Mouse (Mus musculus) midbrain, embryonic 12.5 days (tissue): ENCODE measurements around the gene Stk11. TPM values are rescaled to one million over a fixed set of nuclear protein-coding genes. Genes with fewer than 3 reads are reported as not detected.

ENCODE experiments used
- ATAC-seq: fragments of 200-750 bp; cut with Nextera tagmentation; 2 replicates; pipeline ENCODE4 v1.8.0; 2017; ENCODE audit warnings: low read depth, moderate TSS enrichment, moderate library complexity; ENCODE audit not compliant: low FRiP score
- H3K27ac ChIP-seq: fragments of 300-500 bp; sonication (generic); replicated peaks from 2 replicates; pipeline ENCODE4 v1.5.1; 2016; ENCODE audit warnings: mild to moderate bottlenecking
- H3K27me3 ChIP-seq: fragments of 300-500 bp; sonication (generic); 2 replicates; pipeline ENCODE4 v1.6.1; 2016; ENCODE audit warnings: mild to moderate bottlenecking
- H3K36me3 ChIP-seq: fragments of 300-500 bp; sonication (generic); 2 replicates; pipeline ENCODE4 v1.6.1; 2016
- H3K4me1 ChIP-seq: fragments of 300-500 bp; sonication (generic); 2 replicates; pipeline ENCODE4 v1.6.1; 2016
- H3K4me2 ChIP-seq: fragments of 300-500 bp; sonication (generic); replicated peaks from 2 replicates; pipeline ENCODE4 v1.6.1; 2016; ENCODE audit warnings: mild to moderate bottlenecking, moderate library complexity
- H3K4me3 ChIP-seq: fragments of 300-500 bp; sonication (generic); 2 replicates; pipeline ENCODE4 v1.5.1; 2016; ENCODE audit warnings: mild to moderate bottlenecking
- H3K9ac ChIP-seq: fragments of 300-500 bp; sonication (generic); replicated peaks from 2 replicates; pipeline ENCODE4 v1.6.1; 2016; ENCODE audit warnings: mild to moderate bottlenecking, moderate library complexity
- H3K9me3 ChIP-seq: fragments of 300-500 bp; sonication (generic); 2 replicates; pipeline ENCODE4 v1.6.1; 2016; ENCODE audit warnings: mild to moderate bottlenecking
- WGBS: fragments of 180-500 bp; shearing (Covaris S2); methylation state at CpG from one replicate; pipeline ENCODE4 v1.1.7; 2016; 5-methylcytosine and 5-hydroxymethylcytosine counted together
- polyA plus RNA-seq: library from polyadenylated mRNA; unstranded; fragments of >200 nt; fragmentation: Nextera tagmentation; extraction: Ambion mirVana; gene quantifications from 2 replicates; pipeline ENCODE4 v1.2.1, GENCODE M21; 2016

Gene Stk11
- polyA plus RNA-seq, 1 experiment from 2014 or later = 20.3 TPM

GRCm38 (mm10) chr10:80080396-80081070, 35.1 kb upstream of the Stk11 start:
- WGBS = 86% methylated on average over 16 of the region's 16 CpGs
- Histone ChIP-seq H3K27ac (no peak overlapping the region), H3K36me3 (peaks cover 65% of the 10 kb centered on the region), H3K4me1 (peaks cover under 1% of the 10 kb centered on the region), H3K27me3 (no peaks in the 10 kb centered on the region), H3K9ac (no peak overlapping the region), H3K9me3 (no peaks in the 10 kb centered on the region), H3K4me2 (no peak overlapping the region), H3K4me3 (no peak overlapping the region)
- no peak for ATAC-seq

GRCm38 (mm10) chr10:80081075-80081474, 34.5 kb upstream of the Stk11 start:
- no peaks in the 10 kb centered on the region for H3K9me3 ChIP-seq
- no peak overlapping the region for H3K4me3 ChIP-seq
- H3K4me1 ChIP-seq = no peaks in the 10 kb centered on the region
- no peak overlapping the region for H3K9ac ChIP-seq
- ATAC-seq = no peak
- H3K27ac ChIP-seq = no peak overlapping the region
- 85% methylated on average over 3 of the region's 3 CpGs for WGBS
- peaks cover 65% of the 10 kb centered on the region for H3K36me3 ChIP-seq
- no peak overlapping the region for H3K4me2 ChIP-seq
- no peaks in the 10 kb centered on the region for H3K27me3 ChIP-seq

GRCm38 (mm10) chr10:80084817-80085487, 30.7 kb upstream of the Stk11 start:
- no peak for ATAC-seq
- no peak overlapping the region; the same call in 1 of the 2 replicates for H3K9ac ChIP-seq
- H3K9me3 ChIP-seq = no peaks in the 10 kb centered on the region
- WGBS = 91% methylated on average over 9 of the region's 9 CpGs
- H3K36me3 ChIP-seq = peaks cover 52% of the 10 kb centered on the region
- H3K27ac ChIP-seq = no peak overlapping the region
- no peaks in the 10 kb centered on the region for H3K27me3 ChIP-seq
- H3K4me2 ChIP-seq = no peak overlapping the region
- no peak overlapping the region for H3K4me3 ChIP-seq
- H3K4me1 ChIP-seq = no peaks in the 10 kb centered on the region

- Histone ChIP-seq H3K9me3 (no peaks in the 10 kb centered on the region), H3K9ac (no peak overlapping the region; the same call in 1 of the 2 replicates), H3K4me3 (no peak overlapping the region), H3K4me2 (no peak overlapping the region), H3K27ac (no peak overlapping the region), H3K36me3 (peaks cover 33% of the 10 kb centered on the region), H3K27me3 (no peaks in the 10 kb centered on the region), H3K4me1 (no peaks in the 10 kb centered on the region)
- ATAC-seq = no peak
- 82% methylated on average over 3 of the region's 3 CpGs for WGBS
These were observed 28.8 kb upstream of the Stk11 start for GRCm38 (mm10) chr10:80086847-80087246.

- no peak overlapping the region for H3K27ac ChIP-seq
- H3K4me1 ChIP-seq = no peaks in the 10 kb centered on the region
- H3K9ac ChIP-seq = no peak overlapping the region
- H3K4me2 ChIP-seq = no peak overlapping the region
- H3K9me3 ChIP-seq = no peaks in the 10 kb centered on the region
- peaks cover 27% of the 10 kb centered on the region for H3K36me3 ChIP-seq
- H3K27me3 ChIP-seq = no peaks in the 10 kb centered on the region
- no peak overlapping the region for H3K4me3 ChIP-seq
- 95% methylated on average over 8 of the region's 8 CpGs for WGBS
- no peak for ATAC-seq
These were observed 28.1 kb upstream of the Stk11 start for GRCm38 (mm10) chr10:80087483-80087882.

GRCm38 (mm10) chr10:80089146-80089545, 26.5 kb upstream of the Stk11 start:
- H3K4me2 ChIP-seq = no peak overlapping the region
- no peak for ATAC-seq

GRCm38 (mm10) chr10:80091527-80091926, 24.1 kb upstream of the Stk11 start:
- Histone ChIP-seq H3K4me2 (no peak overlapping the region), H3K9me3 (no peaks in the 10 kb centered on the region), H3K27me3 (no peaks in the 10 kb centered on the region), H3K36me3 (no peaks in the 10 kb centered on the region), H3K27ac (no peak overlapping the region), H3K4me3 (no peak overlapping the region), H3K9ac (no peak overlapping the region), H3K4me1 (no peaks in the 10 kb centered on the region)
- no peak for ATAC-seq
- WGBS = 98% methylated on average over 6 of the region's 6 CpGs

More at GRCm38 (mm10) chr10:80089146-80089545, 26.5 kb upstream of the Stk11 start:
- Histone ChIP-seq H3K4me3 (no peak overlapping the region), H3K4me1 (no peaks in the 10 kb centered on the region), H3K27me3 (no peaks in the 10 kb centered on the region), H3K9ac (no peak overlapping the region), H3K27ac (no peak overlapping the region), H3K36me3 (peaks cover 12% of the 10 kb centered on the region; the same call in 1 of the 2 replicates), H3K9me3 (no peaks in the 10 kb centered on the region)
- WGBS = 60% methylated on average over 4 of the region's 4 CpGs

- no peaks in the 10 kb centered on the region for H3K27me3 ChIP-seq
- ATAC-seq = no peak
- no peak overlapping the region for H3K27ac ChIP-seq
- WGBS = 86% methylated on average over 5 of the region's 5 CpGs
- H3K36me3 ChIP-seq = no peaks in the 10 kb centered on the region
- H3K4me1 ChIP-seq = peaks cover 8% of the 10 kb centered on the region
- H3K9me3 ChIP-seq = no peaks in the 10 kb centered on the region
- no peak overlapping the region for H3K4me3 ChIP-seq
- H3K9ac ChIP-seq = no peak overlapping the region
- H3K4me2 ChIP-seq = no peak overlapping the region
These were observed 22.9 kb upstream of the Stk11 start for GRCm38 (mm10) chr10:80092690-80093089.

- Histone ChIP-seq H3K9ac (no peak overlapping the region), H3K27ac (no peak overlapping the region), H3K4me3 (no peak overlapping the region), H3K9me3 (no peaks in the 10 kb centered on the region), H3K4me2 (no peak overlapping the region), H3K36me3 (no peaks in the 10 kb centered on the region), H3K27me3 (no peaks in the 10 kb centered on the region), H3K4me1 (peaks cover 10% of the 10 kb centered on the region)
- 91% methylated on average over 6 of the region's 6 CpGs for WGBS
- ATAC-seq = no peak
These were observed 21.5 kb upstream of the Stk11 start for GRCm38 (mm10) chr10:80094085-80094484.

- Histone ChIP-seq H3K36me3 (no peaks in the 10 kb centered on the region), H3K4me3 (no peak overlapping the region), H3K27ac (no peak overlapping the region), H3K4me1 (peaks cover 10% of the 10 kb centered on the region), H3K27me3 (no peaks in the 10 kb centered on the region), H3K4me2 (no peak overlapping the region), H3K9ac (no peak overlapping the region), H3K9me3 (no peaks in the 10 kb centered on the region)
- 83% methylated on average over 3 of the region's 3 CpGs for WGBS
- no peak for ATAC-seq
These were observed 20.9 kb upstream of the Stk11 start for GRCm38 (mm10) chr10:80094684-80095083.

GRCm38 (mm10) chr10:80095547-80095946, 20.1 kb upstream of the Stk11 start:
- Histone ChIP-seq H3K9me3 (no peaks in the 10 kb centered on the region), H3K4me1 (peaks cover 10% of the 10 kb centered on the region), H3K36me3 (no peaks in the 10 kb centered on the region), H3K4me3 (no peak overlapping the region), H3K4me2 (no peak overlapping the region), H3K27ac (no peak overlapping the region), H3K9ac (0 out of 2 replicates have a peak overlapping the region, but pooled peaks have one; percentile 24), H3K27me3 (no peaks in the 10 kb centered on the region)
- 85% methylated on average over 5 of the region's 5 CpGs for WGBS
- no peak for ATAC-seq

GRCm38 (mm10) chr10:80097275-80097674, 18.3 kb upstream of the Stk11 start:
- ATAC-seq = no peak
- 24% methylated on average over 6 of the region's 7 CpGs for WGBS
- Histone ChIP-seq H3K4me2 (no peak overlapping the region), H3K9ac (no peak overlapping the region), H3K27ac (no peak overlapping the region), H3K9me3 (no peaks in the 10 kb centered on the region), H3K27me3 (no peaks in the 10 kb centered on the region), H3K4me1 (peaks cover 18% of the 10 kb centered on the region), H3K4me3 (no peak overlapping the region), H3K36me3 (no peaks in the 10 kb centered on the region)
